In genomic region chr1:42667546-42667945, GRCm38 (mm10) we compare ENCODE assay signal across 18 mouse cellular contexts. TPM values are rescaled to one million over a fixed set of nuclear protein-coding genes. Genes with fewer than 3 reads are reported as not detected.
DNase-seq lines count a peak whose midpoint lies in the region; ATAC-seq and TF ChIP-seq lines count a peak whose summit lies in the region.
"Had no signal": no experiment of that assay in that cellular context is flagged by ENCODE, and none has a peak within 500 bp of the region (broad histone marks: within the 10 kb centered on the region; RNA-seq: fewer than 3 reads in every experiment).

No protein-coding gene starts in this region.

- no peak overlapping the region for H3K9ac ChIP-seq in forebrain, postnatal 0 days
- no peak overlapping the region for H3K9ac ChIP-seq in forebrain, embryonic 11.5 days (ENCODE audit: low read length)
- no peak overlapping the region for H3K9ac ChIP-seq in hindbrain, postnatal 0 days (replicated peaks; ENCODE audit: low read length)
- H3K9ac ChIP-seq in hindbrain, embryonic 12.5 days, result no peak overlapping the region
- H3K9ac ChIP-seq: forebrain, embryonic 13.5 days; heart, embryonic 13.5 days; hindbrain, embryonic 15.5 days had no signal

- DNase-seq in forebrain, postnatal 0 days, result no peak
- no peak for DNase-seq in forebrain, embryonic 11.5 days (ENCODE audit: low spot score)
- peak; percentile 41 for DNase-seq in hindbrain, postnatal 0 days (ENCODE audit: low spot score)
- peak; percentile 57 to 61 for DNase-seq in right cerebral cortex, postnatal 10 days (ENCODE audit: low spot score in 2 of 2)
- DNase-seq in right cerebral cortex, postnatal 14 days, result no peak
- DNase-seq: adrenal gland, adult 2 months; adrenal gland, postnatal 25 days; cerebellum, adult 2 months; cerebellum, postnatal 10 days; gastrocnemius, postnatal 36 days; heart, adult 11 months; heart, postnatal 36 days; kidney, adult 11 months had no signal

- no peak for TF ChIP-seq CTCF in forebrain, postnatal 0 days (IDR thresholded peaks at IDR 0.05; ENCODE audit: low read depth)
- TF ChIP-seq CTCF in hindbrain, postnatal 0 days (IDR thresholded peaks at IDR 0.05; ENCODE audit: low read depth), result no peak

- no peak overlapping the region for H3K4me2 ChIP-seq in forebrain, postnatal 0 days (ENCODE audit: low read depth)
- H3K4me2 ChIP-seq in forebrain, embryonic 11.5 days (ENCODE audit: low read depth, low read length, severe bottlenecking), result no peak overlapping the region
- no peak overlapping the region for H3K4me2 ChIP-seq in hindbrain, postnatal 0 days (ENCODE audit: low read depth, low read length)
- H3K4me2 ChIP-seq in hindbrain, embryonic 12.5 days (replicated peaks), result no peak overlapping the region
- H3K4me2 ChIP-seq: forebrain, embryonic 13.5 days; heart, embryonic 13.5 days; hindbrain, embryonic 15.5 days had no signal

- peak overlapping the region; percentile 40; the same call in 1 of the 2 replicates for H3K27ac ChIP-seq in forebrain, postnatal 0 days (ENCODE audit: low read depth, low read length)
- H3K27ac ChIP-seq in forebrain, embryonic 11.5 days (ENCODE audit: low read depth, low read length), result no peak overlapping the region
- 0 out of 2 replicates have a peak overlapping the region, but pooled peaks have one; percentile 34 for H3K27ac ChIP-seq in hindbrain, postnatal 0 days
- no peak overlapping the region for H3K27ac ChIP-seq in hindbrain, embryonic 12.5 days
- H3K27ac ChIP-seq: forebrain, embryonic 13.5 days; heart, embryonic 13.5 days; hindbrain, embryonic 15.5 days had no signal

- H3K36me3 ChIP-seq in forebrain, postnatal 0 days (ENCODE audit: insufficient read depth), result peaks cover 15% of the 10 kb centered on the region; the same call in 1 of the 2 replicates
- peaks cover 10% of the 10 kb centered on the region; the same call in 1 of the 2 replicates for H3K36me3 ChIP-seq in forebrain, embryonic 11.5 days (ENCODE audit: control insufficient read depth, insufficient read depth, low read length)
- peaks cover 5% of the 10 kb centered on the region; the same call in 1 of the 2 replicates for H3K36me3 ChIP-seq in hindbrain, postnatal 0 days (ENCODE audit: insufficient read depth, low read length)
- peaks cover 33% of the 10 kb centered on the region for H3K36me3 ChIP-seq in hindbrain, embryonic 12.5 days
- H3K36me3 ChIP-seq: heart, embryonic 13.5 days; hindbrain, embryonic 15.5 days had no signal

- H3K4me3 ChIP-seq in forebrain, postnatal 0 days (ENCODE audit: low read depth, low read length), result no peak overlapping the region
- H3K4me3 ChIP-seq in forebrain, embryonic 11.5 days (ENCODE audit: low read depth, low read length), result no peak overlapping the region
- H3K4me3 ChIP-seq in hindbrain, postnatal 0 days (ENCODE audit: low read length), result no peak overlapping the region
- no peak overlapping the region for H3K4me3 ChIP-seq in hindbrain, embryonic 12.5 days
- H3K4me3 ChIP-seq: forebrain, embryonic 13.5 days; heart, embryonic 13.5 days; hindbrain, embryonic 15.5 days had no signal

- H3K27me3 ChIP-seq in forebrain, postnatal 0 days (ENCODE audit: insufficient read depth, low read length), result no peaks in the 10 kb centered on the region
- H3K27me3 ChIP-seq in forebrain, embryonic 11.5 days (ENCODE audit: control insufficient read depth, insufficient read depth, low read length), result no peaks in the 10 kb centered on the region
- no peaks in the 10 kb centered on the region for H3K27me3 ChIP-seq in hindbrain, postnatal 0 days (ENCODE audit: insufficient read depth, low read length)
- no peaks in the 10 kb centered on the region for H3K27me3 ChIP-seq in hindbrain, embryonic 12.5 days
- H3K27me3 ChIP-seq: forebrain, embryonic 13.5 days; heart, embryonic 13.5 days; hindbrain, embryonic 15.5 days had no signal

- ATAC-seq in forebrain, postnatal 0 days, result peak; percentile 61
- no peak for ATAC-seq in forebrain, embryonic 11.5 days (replicated peaks; ENCODE audit: low FRiP score)
- ATAC-seq in hindbrain, postnatal 0 days, result no peak
- no peak for ATAC-seq in hindbrain, embryonic 12.5 days (ENCODE audit: low FRiP score)
- ATAC-seq: forebrain, embryonic 13.5 days had no signal

- H3K4me1 ChIP-seq in forebrain, postnatal 0 days (ENCODE audit: insufficient read depth), result no peaks in the 10 kb centered on the region
- no peaks in the 10 kb centered on the region for H3K4me1 ChIP-seq in forebrain, embryonic 11.5 days (replicated peaks; ENCODE audit: control insufficient read depth, insufficient read depth, low read length)
- no peaks in the 10 kb centered on the region for H3K4me1 ChIP-seq in hindbrain, postnatal 0 days (ENCODE audit: insufficient read depth, low read length)
- peaks cover 1% of the 10 kb centered on the region for H3K4me1 ChIP-seq in hindbrain, embryonic 12.5 days
- H3K4me1 ChIP-seq: forebrain, embryonic 13.5 days; heart, embryonic 13.5 days; hindbrain, embryonic 15.5 days had no signal

- 63% methylated on average over 1 of the region's 1 CpGs for WGBS in forebrain, postnatal 0 days
- 80% methylated on average over 1 of the region's 1 CpGs for WGBS in forebrain, embryonic 11.5 days
- WGBS in hindbrain, postnatal 0 days, result 73% methylated on average over 1 of the region's 1 CpGs
- 61% methylated on average over 1 of the region's 1 CpGs for WGBS in hindbrain, embryonic 12.5 days

- H3K9me3 ChIP-seq in forebrain, postnatal 0 days (ENCODE audit: low read length), result no peaks in the 10 kb centered on the region
- no peaks in the 10 kb centered on the region for H3K9me3 ChIP-seq in forebrain, embryonic 11.5 days (ENCODE audit: control insufficient read depth, low read length)
- H3K9me3 ChIP-seq in hindbrain, postnatal 0 days (ENCODE audit: low read length), result no peaks in the 10 kb centered on the region
- H3K9me3 ChIP-seq in hindbrain, embryonic 12.5 days (replicated peaks), result no peaks in the 10 kb centered on the region
- H3K9me3 ChIP-seq: heart, embryonic 13.5 days; hindbrain, embryonic 15.5 days had no signal

RNA-seq across cellular contexts. Expression of gene Pou3f3, which starts 28.0 kb away (rescaled TPM):
- 76.9 and 81.4 TPM in 2 replicates for total RNA-seq in forebrain, postnatal 0 days (2014; rRNA removed)
- polyA plus RNA-seq in forebrain, postnatal 0 days (2015; fragmentation: Nextera tagmentation; extraction: Ambion mirVana), result 22.7 and 28.0 TPM in 2 replicates
- polyA plus RNA-seq in forebrain, embryonic 11.5 days (2014; fragmentation: Nextera tagmentation; extraction: Ambion mirVana), result 28.5 and 29.3 TPM in 2 replicates
- 30.7 and 37.3 TPM in 2 replicates for total RNA-seq in hindbrain, postnatal 0 days (2014; rRNA removed)
- 10.3 and 10.6 TPM in 2 replicates for polyA plus RNA-seq in hindbrain, postnatal 0 days (2015; fragmentation: Nextera tagmentation; extraction: Ambion mirVana)
- polyA plus RNA-seq in hindbrain, embryonic 12.5 days (2016; fragmentation: Nextera tagmentation; extraction: Ambion mirVana), result 28.8 and 29.2 TPM in 2 replicates
- total RNA-seq: adrenal gland, adult 2 months; gastrocnemius, postnatal 36 days; heart, postnatal 36 days had no signal
- polyA plus RNA-seq: heart, postnatal 0 days had no signal

Comparison
In these comparisons a context has a peak if more than half of its experiments do, and no peak if none do; other contexts are left out.
1. DNase-seq: peak in hindbrain, postnatal 0 days (single experiment) and right cerebral cortex, postnatal 10 days (2 of 2); none in forebrain, postnatal 0 days (single experiment), forebrain, embryonic 11.5 days (single experiment) and right cerebral cortex, postnatal 14 days (single experiment).
2. H3K27ac ChIP-seq: peak in forebrain, postnatal 0 days (single experiment) and hindbrain, postnatal 0 days (single experiment); none in forebrain, embryonic 11.5 days (single experiment) and hindbrain, embryonic 12.5 days (single experiment).